Mouse (Mus musculus) thymus, postnatal 14 days (tissue): Measurements from ENCODE around the gene Olfr547.
A peak's percentile ranks its signal among the peaks of the same experiment; 100 is the strongest.
"Not testable (repeated sequence)": the region's sequence is repeated elsewhere in the genome, so short reads cannot be mapped to it uniquely, and the experiment has no call there.

Experiments
- DNase-seq: peaks from one replicate; pipeline ENCODE4 v3.0.0; 2021

Olfr547 gene

DNA sequence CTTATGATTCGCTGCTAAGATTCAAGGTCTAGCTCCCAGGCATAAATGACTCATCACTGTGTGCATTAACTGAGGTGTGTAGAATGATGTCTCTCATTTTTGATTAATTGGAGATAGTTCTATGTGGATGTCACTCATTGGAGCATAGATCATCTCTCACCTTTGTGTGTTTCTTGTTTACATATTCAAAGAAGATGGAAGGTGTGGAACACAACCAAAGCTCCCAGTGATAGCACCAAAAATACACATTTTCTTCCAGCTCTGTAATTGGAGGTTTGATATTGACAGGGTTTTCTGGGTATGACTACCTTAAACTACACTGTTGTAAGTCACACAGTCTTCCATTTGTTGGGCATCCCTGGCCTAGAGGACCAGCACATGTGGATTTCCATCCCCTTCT, at the start of gene Olfr547:
Gene Olfr547 (plus strand): TSS at position 301 of the 400 bp plus-strand sequence.
- DNase-seq = no peak

DNA sequence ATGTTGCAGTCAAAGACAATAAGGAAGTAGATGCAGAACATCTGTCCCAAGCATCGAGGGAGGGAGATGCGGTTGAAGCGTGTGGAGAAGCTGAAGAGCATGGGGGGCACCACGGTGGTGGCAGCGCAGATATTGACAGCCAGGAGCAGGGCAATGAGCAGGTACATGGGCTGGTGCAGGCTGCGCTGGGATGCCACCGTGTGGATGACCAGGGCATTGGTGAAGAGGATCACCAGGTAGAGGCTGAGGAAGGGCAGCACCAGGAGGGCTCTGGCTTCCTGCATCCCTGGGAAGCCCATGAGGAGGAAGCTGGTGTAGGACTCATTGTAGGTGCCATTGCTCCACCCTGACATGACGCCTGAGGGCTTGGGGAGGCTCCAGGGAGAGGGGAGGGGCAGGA, 49.8 kb upstream of the Olfr547 start:
- not testable (repeated sequence) for DNase-seq

DNA sequence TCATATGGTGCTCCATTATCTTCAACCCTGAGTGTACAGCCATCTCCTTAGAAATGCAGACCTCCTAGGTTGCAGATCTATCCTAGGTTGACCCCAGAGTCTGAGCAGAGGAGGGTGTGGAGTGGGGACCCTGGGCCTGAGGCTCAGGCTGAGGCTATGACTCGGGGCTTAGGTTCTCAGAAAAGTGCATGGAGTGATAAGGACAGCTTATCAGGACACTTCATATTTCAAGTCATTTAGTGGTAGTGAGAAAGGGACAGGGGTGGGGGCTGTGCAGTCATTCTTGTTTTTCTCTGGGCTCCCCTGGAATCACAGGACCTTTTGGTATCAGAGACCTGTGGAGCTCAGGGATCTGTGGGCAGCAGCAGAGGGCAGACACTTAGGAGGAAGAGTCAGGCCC, 48.4 kb upstream of the Olfr547 start:
- DNase-seq = no peak

DNA sequence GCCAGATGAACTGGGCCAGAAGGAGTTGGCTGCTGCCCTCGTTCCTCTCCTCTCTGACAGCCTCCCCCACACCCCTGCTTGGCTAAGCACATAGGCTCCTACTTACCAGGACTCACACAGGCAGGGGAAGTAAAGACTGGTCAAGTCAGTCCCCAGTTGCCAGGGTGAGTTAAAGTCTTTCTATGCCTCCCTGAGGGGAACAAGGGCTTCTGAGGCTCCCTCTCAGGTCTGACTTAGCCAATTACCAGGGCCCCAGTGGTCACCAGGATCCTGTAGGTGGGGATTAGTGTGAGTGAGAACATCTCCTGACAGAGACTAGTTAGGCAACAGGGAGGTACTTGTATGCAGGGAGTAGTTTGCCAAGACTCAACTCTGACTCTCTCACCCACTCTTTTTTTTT, 46.4 kb upstream of the Olfr547 start, which contains the start of gene Olfr544:
Gene Olfr544 (minus strand): TSS at position 153 of the 400 bp plus-strand sequence.
- DNase-seq = no peak

DNA sequence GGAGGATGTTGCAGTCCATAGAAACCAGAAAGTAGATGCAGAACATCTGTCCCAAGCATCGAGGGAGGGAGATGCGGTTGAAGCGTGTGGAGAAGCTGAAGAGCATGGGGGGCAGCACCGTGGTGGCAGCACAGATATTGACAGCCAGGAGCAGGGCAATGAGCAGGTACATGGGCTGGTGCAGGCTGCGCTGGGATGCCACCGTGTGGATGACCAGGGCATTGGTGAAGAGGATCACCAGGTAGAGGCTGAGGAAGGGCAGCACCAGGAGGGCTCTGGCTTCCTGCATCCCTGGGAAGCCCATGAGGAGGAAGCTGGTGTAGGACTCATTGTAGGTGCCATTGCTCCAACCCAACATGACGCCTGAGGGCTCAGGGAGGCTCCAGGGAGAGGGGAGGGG, 40.1 kb upstream of the Olfr547 start:
- not testable (repeated sequence) for DNase-seq

DNA sequence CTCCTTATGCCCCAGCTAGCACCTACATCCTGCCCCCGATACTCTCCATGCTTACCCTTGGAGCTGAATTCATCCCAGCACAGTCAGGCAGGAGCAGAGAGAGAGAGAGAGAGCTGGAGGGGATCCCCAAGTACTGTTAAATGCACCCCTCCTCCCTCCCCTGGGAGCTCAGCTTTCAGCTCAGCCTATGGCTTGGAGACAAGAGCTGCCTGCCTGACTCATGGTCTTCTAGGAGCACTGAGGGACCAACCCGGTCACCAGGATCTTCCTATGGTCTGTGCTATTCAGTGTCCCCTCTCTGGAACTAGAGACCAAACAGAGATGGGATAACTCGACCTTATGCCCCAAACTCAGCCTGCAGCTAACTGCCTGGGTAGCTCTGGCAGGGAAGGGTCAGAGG, 35.1 kb upstream of the Olfr547 start, which contains the start of gene Olfr545:
Gene Olfr545 (minus strand): TSS at position 101 of the 400 bp plus-strand sequence.
- DNase-seq = no peak

DNA sequence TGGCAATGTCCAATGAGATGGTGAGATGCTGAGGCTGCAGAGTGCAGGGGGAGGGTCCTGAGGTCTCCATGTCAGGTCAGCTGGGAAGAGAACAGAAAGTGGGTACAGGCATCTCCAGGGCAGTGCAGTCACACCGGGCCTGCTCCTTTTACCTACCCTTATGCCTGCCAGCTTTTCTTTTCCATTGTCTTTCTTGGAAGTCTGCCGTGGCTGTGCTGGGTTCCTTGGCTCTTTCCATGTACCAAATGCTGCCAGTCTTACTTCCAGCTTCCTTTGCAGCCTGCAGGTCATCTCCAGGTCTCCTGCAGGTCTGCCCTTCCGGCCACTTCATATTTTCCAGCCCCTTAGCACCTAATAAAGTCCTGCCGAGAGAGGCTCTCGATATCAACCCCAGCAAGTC, 32.6 kb upstream of the Olfr547 start:
- no peak for DNase-seq

DNA sequence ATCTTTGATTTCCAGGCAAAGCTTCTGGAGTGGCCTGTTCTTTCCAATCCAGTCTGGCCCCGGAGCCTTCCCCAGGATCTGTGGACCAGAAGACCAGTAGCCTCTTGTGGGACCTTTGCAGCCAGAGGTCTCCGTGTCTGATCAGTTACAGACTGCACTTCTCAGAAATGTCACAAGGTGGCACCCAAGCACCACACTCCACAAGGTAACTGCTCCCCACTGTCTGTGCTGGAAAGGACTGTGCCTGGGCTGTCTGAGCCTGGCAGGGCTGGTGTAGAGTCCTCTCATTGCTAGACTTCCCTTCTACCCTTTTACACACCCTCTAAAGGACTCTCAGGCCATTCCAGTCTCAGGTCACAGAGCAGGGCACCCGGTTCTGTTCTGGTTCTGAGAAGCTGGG, 27.7 kb upstream of the Olfr547 start:
- DNase-seq = peak; percentile 72

DNA sequence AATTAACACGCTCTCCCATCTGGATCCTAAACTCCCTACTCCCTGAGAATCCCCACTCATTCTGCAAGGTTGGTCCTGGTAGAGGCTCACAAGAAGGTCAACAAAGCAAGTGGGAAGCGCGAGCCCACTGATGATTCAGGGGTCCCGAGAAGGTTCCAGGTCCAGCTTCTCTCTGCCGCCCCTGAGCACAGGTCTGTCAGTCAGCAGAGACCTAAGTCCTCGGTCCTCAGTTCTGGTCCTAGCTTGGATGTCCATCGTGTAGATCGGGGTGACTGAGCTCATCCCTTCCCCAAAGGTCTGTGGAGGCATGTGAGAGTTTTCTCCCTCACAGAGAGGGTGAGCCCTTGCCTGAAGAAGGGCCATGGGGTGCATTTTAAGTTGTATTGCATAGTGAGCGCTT, 26.5 kb upstream of the Olfr547 start:
- no peak for DNase-seq

DNA sequence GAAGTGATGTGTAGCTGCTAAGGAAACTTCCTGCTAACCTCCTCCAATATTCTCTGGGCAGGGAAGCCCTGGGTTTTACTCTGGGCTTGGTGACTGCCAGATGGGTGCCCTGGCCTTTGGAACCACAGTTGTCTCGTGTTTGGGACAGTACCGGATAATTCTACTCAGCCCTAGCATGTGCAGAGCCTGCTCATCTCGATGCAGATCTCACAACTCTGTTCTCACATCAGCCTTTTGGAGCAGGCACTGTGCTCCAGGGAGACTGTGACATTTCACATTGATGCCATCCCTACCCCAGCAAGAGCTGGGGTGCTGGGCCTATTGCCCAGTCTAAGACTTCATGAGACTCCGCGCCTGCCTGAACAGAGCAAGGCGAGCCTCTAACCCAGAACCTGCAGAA, 25.9 kb upstream of the Olfr547 start:
- no peak for DNase-seq

DNA sequence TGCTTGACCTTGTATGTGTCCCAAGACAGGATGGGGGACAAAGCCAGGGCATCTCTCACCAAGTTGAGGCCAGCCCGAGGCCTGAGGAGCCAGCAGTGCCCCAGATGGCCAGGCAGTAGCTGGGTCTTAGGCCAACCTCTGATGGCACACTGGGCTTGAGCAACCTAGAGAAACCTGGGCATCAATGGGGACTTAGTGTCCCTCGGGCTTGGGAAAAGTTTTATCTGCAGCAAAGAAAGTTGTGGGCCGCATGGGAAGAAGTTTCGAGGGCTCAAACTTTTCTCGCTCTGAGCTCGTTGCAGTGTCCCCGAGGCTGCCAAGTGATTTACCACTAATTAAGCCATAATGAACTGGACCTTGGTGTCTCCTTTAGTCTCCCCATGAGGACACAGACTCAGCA, 24.8 kb upstream of the Olfr547 start:
- DNase-seq = no peak

DNA sequence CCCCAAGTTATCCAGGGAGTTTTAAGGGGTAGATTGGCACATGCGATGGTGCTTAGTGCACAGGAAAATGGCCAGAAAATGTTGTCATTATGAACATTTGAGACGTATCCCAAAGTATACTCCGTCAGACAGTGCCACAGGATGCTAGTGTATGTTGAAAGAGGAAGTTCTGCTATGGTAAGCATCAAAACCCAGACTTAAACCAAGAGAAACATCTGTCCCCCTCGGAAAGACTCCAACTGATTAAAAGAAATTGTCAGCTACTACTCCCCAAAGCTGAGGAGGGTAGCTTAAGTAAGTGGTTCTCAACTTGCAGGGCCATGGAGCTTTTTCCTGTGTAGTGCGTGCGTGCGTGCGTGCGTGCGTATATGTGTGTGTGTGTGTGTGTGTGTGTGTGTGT, 22.6 kb upstream of the Olfr547 start:
- DNase-seq = no peak

DNA sequence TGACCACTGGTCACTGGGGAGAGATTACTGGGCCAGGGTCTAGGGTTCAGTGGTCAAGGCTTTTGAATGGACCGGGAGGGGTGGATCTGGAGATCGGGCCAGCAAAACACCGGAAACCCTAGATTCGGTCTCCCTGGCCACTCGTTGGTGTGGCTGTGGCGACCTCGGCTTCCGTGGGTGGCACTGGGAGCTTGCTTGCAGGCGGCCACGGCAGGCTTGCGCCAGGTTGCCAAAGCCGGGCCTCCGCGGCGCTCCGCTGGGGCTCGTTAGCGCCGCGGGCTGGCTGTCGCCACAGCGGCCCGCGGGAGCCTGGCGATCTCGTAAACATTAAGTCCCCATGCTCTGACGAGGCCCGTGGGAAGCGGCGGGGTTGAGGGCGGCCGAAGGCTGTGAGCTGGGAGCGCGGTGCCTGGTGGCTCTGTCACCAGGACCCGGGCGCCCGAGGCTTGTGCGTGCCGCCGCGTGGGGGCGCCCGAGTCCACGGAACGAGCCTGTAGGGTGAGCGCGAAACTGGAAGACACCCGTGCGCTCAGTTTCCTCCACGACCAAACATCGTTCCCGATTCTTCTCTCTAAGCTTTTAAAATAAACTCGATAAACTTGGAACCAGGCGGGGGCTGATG, 21.6 kb upstream of the Olfr547 start:
- DNase-seq = peak; percentile 90

DNA sequence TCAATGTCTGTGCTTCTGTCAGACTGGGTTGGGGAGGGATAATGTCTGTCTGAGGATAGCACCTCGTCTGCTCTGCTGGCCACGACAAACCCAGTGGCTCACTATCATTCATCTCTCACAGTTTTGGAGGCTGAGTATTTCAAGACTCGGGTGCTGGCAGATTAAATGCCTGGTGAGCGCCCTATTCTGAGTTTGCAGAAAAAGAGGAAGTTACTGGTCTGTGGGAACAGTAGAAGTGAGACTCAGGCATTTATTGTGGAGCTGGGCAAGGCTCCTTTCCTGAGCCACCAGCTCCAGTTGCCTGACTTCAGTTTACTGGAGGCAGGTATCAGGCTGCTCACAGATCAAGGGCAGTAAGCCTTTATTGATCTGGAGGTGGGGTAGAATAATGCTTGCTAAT, 20.4 kb upstream of the Olfr547 start:
- DNase-seq = no peak

DNA sequence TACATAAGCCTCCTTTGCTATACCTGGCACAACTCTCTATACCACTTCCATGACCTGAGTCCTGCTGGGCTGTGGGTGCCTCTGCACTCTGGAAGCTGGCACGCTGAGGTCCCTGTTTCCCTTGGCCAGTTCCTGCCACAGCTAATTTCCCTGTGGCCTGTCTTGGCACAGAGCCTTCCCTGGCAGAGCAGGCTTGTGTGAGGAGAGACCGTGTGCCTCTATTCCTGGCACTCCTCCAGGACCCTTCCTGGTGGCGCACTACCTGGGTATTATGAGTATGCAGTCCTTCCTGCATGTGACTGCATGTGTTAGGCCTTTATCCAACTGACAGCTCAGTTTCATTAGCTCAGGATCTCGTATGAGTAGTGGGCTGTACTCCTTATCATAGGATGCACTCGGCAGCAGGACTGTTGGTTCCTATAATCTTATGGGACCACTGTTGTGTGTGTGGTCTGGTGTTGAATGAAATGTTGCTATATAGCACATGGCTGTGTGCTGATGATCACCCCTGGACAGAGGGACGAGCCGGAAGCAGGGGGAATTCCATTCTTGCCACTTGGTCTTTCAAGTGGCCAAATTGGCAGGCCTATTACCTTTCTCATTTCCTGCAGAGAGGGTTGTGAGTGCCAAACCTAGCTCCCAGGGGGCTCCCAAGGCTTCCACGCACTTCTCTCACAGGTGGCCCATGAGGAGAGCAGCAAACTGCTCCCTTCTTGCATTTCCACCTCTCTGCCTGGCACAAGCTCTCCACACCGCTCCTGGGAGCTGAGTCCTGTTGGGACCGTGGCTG, 18.1 kb upstream of the Olfr547 start:
- no peak for DNase-seq

DNA sequence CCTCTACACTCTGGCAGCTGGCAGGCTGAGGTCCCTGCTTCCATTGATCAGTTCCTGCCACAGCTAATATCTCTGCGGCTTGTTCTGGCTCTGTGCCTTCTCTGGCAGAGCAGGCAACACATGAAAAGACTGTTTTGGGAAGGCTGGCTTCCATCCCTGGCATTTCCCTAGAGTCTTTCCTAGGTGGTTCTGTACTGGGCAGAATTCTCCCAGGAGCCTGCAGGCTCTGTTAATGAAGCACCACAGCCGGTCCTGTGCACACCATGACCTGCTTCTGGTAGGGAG, 17.6 kb upstream of the Olfr547 start:
- DNase-seq = no peak

DNA sequence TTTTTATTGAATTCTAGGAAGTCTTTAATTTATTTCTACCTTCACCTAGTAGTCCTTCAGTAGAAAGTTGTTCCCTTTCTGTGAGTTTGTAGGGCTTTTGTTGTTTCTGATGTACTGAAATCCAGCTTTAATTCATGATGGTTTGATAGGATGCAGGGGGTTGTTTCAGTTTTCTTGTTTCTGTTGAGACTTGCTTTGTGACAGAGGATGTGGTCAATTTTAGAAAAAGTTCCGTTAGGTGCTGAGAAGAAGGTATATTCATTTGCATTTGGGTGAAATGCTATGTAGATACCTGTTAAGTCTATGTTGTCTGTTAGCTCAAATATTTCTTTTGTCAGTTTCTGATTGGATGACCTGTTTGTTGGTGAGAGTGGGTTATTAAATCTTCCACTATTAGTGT, 5.5 kb upstream of the Olfr547 start:
- DNase-seq = no peak

DNA sequence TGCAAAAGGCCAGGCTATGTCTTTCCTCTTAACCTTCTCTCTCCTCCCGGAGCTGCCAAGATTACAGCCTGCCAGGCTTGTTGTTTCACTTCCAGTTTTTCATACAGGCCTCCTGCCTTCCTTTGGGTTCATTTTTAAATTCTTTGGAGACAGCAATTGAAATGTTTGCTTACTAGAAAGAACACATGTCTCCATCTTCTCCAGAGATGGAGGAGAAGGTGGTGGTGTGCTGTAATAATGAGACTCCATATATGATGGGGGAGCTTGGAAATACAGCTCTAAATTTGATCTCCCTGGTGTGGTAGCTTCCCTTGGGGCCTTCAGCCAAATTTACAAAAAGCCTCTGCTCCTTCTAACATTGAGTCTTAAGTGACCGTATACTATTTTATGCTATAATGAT, 6.0 kb downstream of the Olfr547 start, which contains the start of gene Olfr548-ps1:
Gene Olfr548-ps1 (plus strand): TSS at position 301 of the 400 bp plus-strand sequence.
- no peak for DNase-seq

DNA sequence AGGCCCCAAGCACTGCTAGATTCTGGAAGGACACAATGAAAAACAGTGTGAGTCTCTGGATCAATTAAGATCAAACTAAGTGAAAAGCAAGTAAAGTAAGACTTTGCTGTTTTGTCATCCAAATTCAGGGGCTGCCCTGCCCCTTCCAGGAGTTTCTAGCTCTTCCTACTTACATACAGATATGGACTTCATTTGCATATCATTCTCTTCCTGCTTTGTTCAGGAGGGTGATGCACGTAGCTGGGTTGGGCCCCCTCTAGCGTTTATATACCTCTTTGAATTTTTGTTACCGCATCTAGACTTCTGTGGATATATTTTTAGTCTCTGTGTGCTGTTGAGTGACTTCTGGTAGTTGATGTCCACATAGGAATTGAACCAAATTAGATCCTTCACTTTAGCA, 6.7 kb downstream of the Olfr547 start:
- DNase-seq = no peak

DNA sequence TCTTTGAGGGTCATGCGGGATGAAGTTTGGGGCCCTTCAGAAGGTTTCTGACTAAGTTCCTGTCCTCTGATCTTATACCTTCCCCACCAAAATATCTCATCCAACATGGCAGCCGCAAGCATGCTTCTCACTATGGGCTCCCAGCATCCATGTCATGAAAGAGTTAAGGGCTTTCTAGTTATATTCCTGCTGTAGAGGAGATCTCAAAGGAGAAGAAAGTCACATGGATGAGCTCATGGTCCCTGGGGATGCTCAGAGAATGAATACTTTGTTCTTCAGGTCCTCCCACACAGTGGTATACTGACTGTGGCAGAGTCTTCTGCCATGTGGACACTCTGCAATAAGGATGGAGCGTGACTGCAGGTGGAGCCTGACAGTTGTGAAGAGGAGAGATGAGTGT, 15.0 kb downstream of the Olfr547 start, which contains the start of gene Olfr549:
Gene Olfr549 (plus strand): TSS at position 301 of the 400 bp plus-strand sequence.
- DNase-seq = no peak

DNA sequence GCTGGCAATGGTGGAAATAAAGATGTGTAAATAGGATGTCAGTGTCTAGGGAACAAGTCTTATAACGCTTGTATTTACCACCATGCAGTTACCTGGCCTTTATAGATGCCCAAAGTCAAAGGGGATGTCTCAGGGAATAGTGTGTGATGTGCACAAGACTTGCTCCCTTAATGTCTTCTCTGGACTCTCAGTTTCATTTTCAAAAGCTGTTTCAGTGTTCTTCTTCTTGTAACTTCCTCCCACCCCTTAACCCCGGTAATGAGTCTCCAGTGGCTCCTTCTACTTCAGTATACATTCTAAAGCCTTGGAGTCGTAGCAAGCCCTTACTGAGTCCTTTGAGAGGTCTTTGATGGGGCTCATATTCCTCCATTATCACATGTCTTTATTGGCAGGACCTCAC, 18.7 kb downstream of the Olfr547 start:
- no peak for DNase-seq

DNA sequence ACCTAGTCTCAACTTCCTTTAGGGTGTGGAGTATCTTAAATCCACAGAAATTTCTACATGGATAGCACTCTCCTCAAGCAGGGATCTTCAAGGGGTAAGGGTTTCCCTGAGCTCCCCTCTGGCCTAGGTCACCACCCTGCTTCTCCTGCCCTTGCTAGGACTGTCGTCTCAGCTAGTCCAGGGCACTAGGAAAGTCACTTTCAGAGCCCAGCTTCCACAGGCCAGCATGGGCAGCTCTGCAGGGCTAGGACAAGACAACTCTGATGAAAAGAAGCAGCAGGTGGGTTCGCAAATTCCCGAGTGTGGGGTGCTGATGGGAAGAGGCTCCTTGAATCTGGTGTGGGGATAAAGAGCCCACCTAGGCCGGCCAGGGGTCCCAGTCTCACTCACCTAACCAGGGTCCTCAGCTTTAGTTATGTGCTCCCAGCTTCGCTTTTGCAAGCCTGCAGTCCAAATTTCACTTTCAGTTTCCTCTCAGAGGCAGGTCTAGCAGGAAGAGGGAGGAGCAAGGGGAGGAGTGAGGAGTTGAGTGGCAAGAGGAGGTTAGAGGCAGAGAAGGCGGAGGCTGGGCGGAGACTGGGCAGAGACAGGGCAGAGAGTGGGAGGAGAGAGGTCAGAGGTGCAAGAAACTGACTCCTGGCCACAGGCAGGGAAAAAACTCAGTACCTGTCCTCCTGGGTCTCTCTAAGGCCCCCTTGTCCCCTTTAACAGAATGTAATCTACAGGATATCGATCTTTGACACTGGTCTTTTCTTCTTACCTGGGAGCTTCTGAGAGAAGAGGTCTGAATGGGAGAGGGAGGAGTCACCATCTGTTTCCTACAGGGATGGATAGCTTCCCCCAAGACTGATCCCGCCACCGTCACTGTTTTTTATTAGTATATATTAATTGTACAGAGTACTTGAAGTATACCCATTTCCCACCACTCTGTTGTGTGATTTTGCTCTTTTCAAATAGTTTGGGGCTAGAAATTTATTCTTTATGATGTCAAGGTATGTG, 30.7 kb downstream of the Olfr547 start, which contains the start of gene Trim21:
Gene Trim21 (minus strand): TSS at position 488 of the 999 bp plus-strand sequence.
- DNase-seq = peak; percentile 90

DNA sequence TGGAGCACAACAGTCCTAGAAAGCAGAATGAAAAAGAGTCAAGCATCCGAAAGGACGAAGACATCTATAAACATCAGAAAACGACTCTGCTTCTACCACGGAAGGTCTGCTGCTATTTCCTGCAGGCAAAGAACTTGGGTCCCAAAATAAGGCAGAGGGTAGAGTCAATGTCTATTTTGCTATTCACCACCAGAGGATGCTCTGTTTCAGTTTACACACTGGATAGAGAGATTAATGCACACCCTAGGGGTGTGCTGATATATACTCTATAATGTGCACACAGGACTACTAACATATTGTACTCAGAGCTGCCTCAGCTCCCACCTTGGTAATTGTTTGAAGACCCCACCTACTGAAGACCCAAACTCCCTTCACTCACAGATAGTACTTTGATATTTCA, 31.7 kb downstream of the Olfr547 start:
- DNase-seq = no peak
